Mouse (Mus musculus) cerebellum, postnatal 4 days (tissue): ENCODE data around the gene Krr1.

ENCODE experiments used
- DNase-seq, 2 experiments: peaks; one replicate each; pipeline ENCODE4 v3.0.0; 2022; ENCODE audit warnings: low spot score in 2 of 2, mixed read lengths in 1 of 2

Krr1 gene

DNA sequence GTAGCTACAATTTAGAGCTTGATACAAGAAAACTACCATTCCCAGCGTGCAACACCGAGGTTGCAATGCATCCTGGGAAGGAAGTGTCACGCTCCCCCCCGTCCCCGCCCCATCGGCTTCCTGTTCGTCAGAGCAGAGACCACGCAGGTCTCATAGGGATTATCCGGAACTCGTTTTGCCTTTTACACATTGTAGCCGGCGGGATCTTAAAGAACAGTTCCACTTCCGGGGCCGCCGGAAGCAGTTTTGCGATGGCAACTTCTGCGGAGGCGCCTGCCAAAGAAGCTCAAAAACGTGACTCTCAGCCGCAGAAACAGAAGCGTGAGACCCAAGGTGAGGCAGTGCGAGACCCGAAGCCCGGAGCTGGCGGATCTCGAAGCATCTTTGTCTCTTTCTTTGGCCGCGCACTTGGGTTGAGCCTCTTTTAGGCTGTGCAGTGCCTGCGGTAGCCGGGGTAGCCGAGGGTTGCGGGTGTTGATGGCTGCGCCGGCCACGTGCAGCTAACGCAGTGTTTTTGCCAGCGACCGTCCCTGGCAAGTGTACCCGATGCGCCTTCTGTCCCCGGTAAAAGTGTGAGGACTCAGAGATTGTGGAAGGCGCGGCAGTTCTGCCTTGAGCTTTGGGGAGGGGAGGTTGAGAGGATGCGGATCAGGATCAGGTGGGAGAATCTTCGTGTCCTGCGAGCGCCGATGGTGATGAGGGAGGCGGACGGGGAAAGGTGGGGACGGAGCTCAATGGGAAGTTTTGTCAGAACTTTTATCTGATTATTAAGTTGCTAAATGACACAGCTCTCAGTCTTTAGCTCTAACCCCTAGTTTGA lies at the start of gene Krr1:
Gene Krr1 (plus strand): TSS at position 123 of the 820 bp plus-strand sequence.
- peak; percentile 71 to 86 for DNase-seq

DNA sequence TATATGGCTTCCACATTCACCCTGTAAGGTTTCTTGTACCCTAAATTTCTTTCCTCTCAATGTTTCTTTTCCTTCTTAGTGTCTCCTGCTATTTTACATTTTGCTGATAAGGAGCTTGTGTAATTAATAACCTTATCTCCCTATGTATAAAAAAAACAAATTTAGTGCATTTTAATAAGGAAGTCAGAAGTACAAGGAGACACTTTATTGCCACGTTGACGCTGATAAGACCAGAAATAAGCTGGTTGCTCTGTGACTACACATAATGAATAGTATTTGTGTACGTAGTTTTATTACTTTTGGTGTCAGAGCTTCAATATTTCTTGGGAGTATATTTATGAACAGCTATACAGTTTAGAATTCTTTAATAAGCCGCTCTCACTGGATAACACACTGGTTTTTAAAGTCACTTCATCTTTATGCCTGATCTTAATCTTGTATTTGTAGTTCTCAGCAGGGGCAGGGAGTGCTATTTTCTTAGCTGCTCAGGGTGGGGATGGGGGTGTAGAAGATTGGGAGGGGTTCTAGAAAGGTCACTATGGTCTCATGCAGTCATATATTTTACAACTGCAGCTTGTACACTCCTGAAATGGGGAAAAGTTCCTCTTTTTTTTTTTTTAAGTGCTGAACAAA lies 48.8 kb upstream of the Krr1 start:
- no peak for DNase-seq

DNA sequence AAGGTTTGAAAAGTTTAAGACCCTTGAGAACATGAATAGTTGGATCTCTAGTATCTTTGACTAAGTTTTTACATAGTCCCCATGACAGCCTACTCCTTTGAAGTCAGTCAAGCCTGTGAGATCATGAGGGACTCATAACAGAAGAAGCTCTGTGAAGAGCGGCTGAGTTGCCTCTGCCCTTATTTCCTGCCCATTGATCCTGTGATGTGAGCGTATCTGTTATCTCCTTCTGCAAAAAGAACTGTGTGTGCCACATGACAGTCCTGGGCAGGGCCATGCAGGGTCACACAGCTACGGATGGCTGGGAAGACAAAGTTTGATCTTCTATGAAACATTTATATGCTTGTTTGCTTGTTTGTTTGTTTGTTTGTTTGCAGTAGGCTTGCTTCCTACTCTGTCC lies 48.3 kb upstream of the Krr1 start:
- no peak for DNase-seq

DNA sequence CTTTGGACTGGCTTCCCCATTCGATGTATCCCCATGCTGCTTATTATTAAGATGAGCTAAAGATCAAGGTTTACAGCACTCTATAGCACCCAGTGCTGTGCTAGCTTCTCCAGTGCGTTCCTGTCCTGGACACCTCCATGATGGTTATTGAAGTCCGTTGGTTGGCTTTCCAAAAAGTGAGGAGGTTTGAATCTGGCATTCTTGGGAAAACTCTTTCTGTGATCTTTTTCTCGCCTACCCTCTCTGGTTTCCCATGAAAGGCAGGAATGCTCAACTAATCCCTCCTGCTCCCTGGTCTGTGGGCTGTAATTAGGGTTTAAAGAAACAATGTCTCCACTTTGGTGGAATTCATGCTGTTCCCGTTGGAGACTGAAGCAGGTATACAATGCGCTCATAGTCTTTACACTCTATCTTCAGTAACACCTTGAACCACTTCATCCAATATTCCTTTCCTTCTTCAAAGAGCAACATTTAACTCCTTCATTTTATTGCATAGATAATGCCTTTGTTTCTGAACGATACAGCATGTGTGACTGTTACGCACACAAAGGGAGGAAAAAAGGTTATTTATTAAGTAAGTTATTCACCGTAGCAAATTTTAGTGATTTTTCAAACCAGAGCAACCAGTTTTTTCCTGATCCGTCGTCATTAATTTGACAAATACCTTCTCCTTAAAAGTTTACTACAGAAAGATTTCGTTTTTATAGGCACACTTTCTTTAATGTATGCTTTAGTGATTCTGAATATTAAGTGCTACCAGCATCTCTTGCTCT lies 47.6 kb upstream of the Krr1 start:
- DNase-seq: no peak

DNA sequence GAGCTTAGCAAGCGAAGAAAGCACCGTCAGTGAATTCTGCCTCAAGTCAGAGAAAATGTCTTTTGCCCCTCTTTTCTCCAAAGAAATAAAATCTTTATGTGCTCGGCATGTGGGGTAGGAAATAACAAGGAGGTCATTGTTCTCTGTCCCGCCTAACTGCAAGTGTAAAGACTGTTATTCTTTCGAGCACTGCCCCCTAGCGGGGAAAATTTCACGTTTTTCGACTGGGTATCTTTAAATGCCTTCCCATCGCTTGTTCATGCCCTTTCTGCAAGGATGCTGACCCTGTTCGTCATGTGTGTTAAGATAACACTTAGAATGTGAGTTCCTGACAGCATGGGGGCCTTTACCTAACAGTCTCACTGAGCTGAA lies 47.0 kb upstream of the Krr1 start:
- peak; percentile 91 to 95 for DNase-seq

DNA sequence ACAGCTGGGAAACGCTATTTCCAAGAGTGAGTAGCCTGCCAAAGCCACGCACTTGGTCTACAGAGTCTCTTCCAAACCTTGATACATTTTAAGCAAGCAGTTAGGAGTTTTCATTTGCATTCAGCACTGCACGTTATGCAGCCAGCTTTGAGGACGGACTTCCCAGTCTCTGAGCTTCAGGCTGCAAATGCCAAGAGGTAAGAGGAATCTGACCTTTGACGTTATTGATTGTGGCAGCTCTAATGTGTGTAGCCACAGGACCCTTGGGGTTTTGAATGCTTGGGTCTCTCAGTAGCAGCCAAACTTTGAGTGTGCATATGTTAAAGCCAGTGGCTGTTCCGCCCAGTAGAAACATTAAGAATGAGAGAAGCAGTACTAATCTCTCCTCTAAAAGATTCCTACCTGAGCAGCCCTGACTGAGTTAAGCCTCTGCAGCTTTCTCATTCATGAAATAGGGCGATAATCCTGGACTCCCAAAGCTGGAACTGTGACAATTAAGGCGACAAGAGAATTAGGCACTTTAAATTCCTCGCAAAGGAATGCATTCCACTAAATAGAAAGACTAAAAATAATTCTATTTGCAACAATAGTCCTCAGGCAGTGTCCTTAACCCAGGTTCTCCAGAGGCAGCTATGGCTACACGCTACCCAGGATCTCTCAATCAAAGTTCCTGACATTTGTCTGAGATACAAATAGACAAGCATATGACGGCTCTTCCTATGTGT lies 39.7 kb upstream of the Krr1 start:
- DNase-seq: no peak

DNA sequence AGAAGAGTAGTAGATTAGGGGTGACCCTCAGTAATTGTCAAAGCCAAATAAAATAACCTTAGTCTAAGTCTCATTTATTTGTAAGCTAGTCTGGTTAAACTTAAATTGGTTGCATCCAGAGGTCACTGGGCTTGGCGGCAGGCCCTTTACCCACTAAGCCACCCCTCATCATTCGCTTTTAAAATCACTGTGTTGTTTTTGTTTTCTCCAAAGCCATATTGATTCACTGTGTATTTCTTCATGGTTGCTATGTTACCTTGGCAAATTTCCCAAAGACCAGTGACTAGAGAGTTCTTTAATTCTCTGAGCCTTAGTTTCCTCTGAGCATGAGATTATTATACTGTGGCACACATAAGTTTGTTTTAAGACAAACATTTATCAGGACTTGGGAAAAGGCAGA lies 37.3 kb upstream of the Krr1 start:
- no peak for DNase-seq

DNA sequence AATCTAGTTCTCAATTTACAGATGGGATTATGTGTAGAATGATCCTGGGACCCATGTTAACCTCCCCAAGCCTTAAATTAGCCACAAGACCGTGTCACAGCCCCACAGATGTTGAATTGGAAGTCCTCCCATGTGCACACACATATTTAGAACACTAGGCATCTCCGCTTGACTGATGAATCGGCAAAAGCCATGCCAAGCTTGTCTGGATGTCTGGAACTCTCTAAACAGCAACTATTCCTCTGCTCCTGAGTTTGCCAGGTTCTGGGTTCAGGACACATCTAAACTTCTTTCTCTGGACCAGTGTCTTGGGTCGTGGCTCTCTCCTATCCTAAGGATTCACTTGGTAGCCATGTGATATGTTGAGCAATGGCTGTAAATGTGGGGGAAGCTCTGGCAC lies 36.4 kb upstream of the Krr1 start:
- no peak for DNase-seq

DNA sequence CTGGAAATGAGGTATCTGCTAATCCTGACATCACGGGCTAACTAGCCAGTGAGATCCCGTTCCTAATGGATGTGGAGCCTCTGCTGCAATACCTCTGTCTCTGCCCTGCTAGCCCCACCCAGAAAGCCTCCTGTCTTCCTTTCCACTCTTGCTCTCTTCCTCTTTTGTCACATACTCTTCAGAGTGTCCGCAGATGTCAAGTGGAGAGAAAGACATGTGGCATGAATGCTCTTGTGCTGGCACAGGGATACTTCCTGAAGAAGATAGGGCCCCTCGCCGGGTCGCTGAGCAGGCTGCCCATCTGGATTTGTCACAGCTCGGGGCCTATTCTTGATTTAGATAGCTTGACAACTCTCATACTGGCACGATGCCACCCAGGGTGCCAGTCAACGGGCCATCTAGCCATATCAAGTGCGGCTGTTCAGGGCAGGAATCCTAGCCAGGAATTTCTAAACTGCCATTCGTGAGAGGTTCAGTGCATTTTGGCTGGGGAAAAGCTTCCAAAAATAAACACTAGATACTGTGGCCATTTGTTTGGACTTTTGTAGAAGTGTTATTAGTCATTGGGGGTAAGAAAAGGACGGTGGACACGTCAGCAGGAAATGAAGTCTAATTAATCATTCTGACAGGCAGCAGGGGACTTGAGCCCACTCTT lies 35.8 kb upstream of the Krr1 start:
- DNase-seq: peak in 1 of 2 experiments; percentile 70

DNA sequence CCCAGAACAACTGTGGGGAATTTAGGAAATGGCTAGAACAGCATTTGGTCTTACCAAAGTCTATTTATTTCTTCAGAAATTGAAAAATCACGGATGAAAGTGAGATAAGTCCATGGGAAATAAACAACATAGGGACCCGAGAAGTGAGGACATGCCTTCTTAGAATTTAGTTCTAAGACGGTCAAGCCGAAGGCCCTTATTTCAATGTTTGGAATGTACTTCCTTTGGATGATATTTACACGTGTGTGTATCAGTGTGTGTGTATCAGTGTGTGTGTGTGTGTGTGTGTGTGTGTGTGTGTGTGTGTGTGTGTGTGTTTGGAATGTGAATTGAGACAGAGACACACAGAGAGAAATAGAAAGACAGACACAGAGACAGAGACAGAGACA lies 35.3 kb upstream of the Krr1 start:
- no peak for DNase-seq

DNA sequence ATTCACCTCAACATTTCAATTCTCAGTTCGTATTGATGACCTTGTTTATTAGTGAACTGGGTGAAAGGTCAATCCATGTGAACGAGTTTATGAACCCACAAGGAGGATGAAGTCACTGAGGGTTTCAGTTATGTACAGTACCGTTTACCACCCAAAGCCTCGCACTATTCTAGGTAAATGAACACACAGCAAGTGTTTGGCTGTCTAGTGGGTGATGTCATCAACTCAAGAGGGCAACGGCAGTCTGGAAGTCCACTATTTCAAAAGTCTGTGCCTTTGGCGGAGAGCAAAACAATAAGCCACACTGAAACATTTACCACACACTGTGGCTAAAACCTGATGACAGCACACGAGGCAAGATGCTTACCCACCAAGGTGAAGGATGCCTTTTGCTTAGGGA lies 29.4 kb upstream of the Krr1 start:
- DNase-seq: no peak

DNA sequence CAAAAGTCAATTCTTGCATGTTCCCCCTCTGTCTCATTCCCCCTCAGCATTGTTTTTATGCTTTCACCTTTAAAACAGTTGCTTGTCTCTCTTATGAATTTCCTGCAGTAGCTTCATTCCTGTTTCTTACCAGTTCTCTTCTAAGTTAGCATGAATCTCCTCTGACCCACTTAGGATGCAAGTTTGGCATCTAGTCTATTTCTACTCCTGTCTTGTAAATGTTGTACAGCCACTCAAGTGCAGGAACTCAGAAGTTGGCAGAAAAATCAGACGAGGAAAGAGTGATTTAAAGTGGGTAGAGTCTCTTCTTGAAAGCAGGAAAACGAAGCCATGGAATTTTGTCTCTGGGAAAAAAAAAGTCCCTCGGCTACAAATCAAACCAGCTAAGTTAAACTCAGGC lies 26.9 kb upstream of the Krr1 start:
- DNase-seq: no peak

DNA sequence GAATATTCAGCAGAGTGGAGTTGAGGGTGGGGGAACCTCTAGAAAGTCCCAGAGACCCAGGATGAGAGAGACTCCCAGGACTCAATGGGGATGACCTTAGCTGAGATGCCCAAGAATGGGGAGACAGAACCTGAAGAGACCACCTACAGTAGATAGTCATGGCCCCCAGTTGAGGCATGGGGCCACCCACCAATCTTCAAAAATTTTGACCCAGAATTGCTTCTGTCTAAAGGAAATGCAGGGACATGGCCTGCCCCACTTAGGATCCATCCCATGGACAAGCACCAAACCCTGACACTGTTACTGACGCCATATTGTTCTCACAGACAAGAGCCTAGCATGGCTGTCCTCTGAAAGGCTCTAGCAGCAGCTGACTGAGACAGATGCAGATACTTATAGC lies 24.4 kb upstream of the Krr1 start:
- no peak for DNase-seq

DNA sequence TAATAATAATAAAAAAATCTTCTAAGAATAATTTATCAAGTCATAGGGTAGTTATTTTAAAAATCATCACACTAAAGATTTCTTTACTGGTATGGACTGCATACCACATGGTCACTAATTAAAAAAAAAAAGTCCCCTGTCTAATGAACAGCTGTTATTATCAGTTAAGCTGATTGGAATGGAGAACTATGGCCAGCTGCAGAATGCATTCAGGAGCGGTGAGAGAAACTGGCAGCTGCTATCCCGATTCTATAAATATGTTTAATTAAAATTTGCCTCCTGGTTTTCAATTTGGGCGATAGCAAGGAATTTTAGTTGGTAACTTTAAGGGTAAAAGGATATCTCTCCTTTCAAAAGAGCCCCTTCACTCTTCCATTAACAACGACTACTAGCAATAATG lies 23.5 kb upstream of the Krr1 start:
- DNase-seq: no peak

DNA sequence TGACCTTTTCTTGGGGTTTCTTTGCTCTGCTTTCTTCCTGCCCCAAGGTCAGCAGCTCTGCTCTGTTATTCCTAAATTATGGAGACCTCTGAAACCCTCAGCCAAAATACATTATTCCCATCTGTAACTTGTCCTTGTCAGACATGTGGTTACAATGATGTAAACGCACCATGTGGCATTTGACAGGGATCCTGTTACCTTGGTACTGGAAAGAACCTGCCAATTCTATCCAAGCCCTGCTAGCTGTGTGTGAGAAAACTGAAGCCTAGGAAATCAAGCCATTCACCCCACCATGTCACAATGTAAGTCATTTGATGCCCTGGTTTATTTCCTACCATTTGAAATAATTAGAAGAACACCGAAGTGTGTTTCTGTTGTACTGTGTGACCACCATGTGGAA lies 16.6 kb upstream of the Krr1 start:
- no peak for DNase-seq

DNA sequence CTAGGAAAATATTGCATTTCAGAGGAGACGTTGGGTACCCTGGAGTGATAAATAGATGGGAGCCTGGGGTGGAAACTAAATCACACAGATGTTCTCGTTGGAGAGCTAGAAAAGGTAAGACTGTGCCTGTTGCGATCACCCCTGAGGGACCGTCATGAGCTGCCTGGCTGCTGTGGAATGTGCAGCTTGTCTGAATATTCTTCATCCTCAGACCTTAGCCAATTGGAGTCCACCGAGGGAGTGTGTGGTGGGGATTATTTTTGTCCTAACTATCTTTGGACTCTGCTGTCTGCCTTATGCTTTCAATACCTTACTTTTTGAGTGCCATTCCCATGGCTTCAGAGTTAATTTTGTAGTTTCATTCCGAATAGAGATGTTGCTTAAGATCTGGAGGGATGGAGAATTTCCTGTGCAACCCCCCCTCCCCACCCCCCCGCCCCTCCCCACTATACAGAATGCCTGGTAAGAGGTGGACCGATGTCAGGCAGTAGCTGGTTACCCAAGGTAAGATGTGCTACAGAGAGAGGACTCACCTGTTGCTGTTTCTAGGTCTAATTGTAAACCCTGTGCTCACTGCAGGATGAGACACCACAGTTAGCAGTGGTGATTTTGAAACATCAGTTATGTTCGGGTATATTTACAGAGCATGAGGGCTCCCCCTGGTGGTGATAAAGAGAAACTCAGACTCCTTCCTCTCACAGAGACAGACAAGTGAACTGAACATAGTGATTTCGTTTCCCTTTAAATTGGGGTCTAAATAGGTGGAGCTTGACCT lies 15.0 kb upstream of the Krr1 start:
- peak in 1 of 2 experiments; percentile 64 for DNase-seq

DNA sequence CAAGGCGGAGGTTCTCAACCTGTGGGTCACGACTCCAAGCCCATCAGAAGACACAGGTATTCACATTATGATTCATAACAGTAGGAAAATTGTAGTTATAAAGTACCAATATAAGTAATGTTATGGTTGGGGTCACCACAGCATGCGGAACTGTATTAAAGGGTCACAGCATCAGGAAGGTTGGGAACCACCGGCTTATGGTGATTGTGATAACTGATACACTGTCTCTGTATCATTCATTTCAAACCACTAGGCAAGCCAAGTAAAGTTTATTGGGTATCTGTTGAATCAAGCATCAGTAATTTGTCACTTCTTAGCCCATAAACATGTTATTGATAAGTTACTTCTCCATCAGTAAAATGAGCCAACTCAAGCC lies 14.4 kb upstream of the Krr1 start:
- no peak for DNase-seq

DNA sequence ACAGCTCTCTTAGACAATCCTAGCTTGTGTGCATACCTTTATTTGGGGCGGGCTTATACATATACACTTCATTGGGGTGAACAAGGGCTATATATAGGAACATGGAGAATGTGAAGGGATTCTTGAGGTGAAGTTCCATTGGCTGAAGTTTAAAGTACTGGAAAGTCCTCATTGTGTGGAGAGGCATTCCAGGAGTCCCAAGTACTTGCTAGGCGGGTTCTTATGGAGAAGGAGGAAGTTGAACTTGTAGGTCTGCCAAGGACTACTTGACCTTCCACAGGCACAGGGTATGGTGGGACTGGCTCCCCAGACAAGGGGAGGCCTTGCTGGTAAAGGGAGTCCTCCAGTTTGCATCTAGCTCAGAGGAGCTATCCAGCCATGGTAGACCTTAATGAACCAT lies 13.1 kb upstream of the Krr1 start:
- no peak for DNase-seq

DNA sequence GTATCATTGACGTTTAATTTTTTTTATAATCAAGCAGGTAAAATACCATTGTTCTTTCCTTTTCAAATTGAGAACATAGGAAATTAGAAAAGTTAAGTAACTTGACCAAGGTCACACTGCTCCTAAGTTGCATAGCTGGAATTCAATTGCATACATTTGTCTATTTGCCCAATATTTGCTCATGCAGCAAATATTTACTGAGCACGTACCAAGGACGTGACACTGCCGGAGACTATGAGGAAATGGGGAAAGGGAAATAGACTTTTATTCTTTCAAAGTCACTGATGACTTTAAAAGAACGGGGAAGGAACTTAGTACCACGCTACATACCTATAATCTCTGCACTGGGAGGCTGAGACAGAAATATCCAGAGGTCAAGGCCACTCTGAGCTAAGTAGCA lies 12.0 kb upstream of the Krr1 start:
- no peak for DNase-seq

DNA sequence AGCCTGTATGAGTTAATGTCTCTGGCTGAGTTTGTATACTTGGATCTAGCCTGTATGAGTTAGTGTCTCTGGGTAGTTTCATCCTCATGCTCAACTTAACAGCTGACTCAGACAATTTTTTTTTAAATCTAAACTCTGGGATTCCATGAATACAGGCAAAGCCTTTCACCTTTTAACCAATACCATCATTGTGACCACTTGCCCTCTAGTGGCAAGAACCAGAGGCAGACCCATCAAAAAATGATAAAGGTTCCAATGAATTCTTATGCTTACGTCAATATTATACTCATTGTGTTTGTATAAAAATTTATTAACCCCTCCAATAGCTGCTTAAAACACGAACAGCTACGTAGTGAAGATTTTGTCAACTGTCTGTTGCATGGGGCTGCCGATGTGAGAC lies 6.1 kb upstream of the Krr1 start:
- DNase-seq: no peak

DNA sequence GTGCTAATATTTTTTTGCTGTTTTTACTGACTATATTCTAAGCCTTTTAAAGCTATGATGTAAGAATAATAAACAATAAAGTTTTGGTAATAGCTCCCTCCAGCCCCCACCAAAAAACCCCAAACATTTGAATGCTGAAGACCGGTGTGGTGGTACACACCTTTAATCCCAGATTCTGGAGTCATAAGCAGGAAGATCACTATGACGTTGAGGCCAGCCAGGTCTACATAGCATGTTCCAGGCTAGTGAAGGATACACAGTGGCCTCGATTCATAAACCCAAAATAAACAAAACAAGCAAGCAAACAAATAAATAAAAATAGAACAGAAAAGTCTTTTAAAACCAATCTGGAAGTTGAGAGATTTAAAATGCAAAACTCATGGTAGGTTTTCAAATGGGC lies 535 bp upstream of the Krr1 start:
- no peak for DNase-seq
